Mouse (Mus musculus): ENCODE results near the gene Cdk2. TPM values are rescaled to one million over a fixed set of nuclear protein-coding genes. Genes with fewer than 3 reads are reported as not detected.

The Cdk2 gene
- 19.5 and 19.8 TPM in 2 replicates for polyA plus RNA-seq (2012; rRNA removed)

- H3K4me1 ChIP-seq (ENCODE audit: control insufficient read depth, insufficient read depth, insufficient read length): peaks cover 3% of the 10 kb centered on the region; the same call in 1 of the 2 replicates
- TF ChIP-seq POLR2A (IDR thresholded peaks at IDR 0.05; ENCODE audit: low read depth, low read length) (peak; percentile 66), CTCF (IDR thresholded peaks at IDR 0.05; ENCODE audit: extremely low read depth, insufficient read depth, insufficient read length, insufficient replicate concordance) (no peak)
- H3K27me3 ChIP-seq (ENCODE audit: control insufficient read depth, insufficient read depth, low read length): no peaks in the 10 kb centered on the region
- H3K27ac ChIP-seq (ENCODE audit: insufficient read depth, low read length): peak within 1 kb of the TSS; percentile 86
- H3K36me3 ChIP-seq (ENCODE audit: control insufficient read depth, insufficient read depth, low read length): peaks cover 8% of the 10 kb centered on the region
- peak; percentile 69 to 90 for DNase-seq (ENCODE audit: low read depth in 1 of 2, low spot score in 2 of 2)
- under 1% methylated on average over 61 of the region's 62 CpGs for WGBS
- peak within 1 kb of the TSS; percentile 90 for H3K4me3 ChIP-seq (ENCODE audit: extremely low read depth, insufficient read depth, insufficient read length)
Observed at GRCm38 (mm10) chr10:128704491-128705316, at the start of gene Cdk2. Gene Cdk2 (minus strand): TSS chr10:128705031.

- peak; percentile 44; the same call in 1 of the 2 replicates for TF ChIP-seq POLR2A (IDR thresholded peaks at IDR 0.05; ENCODE audit: low read depth, low read length)
- TF ChIP-seq CTCF (IDR thresholded peaks at IDR 0.05; ENCODE audit: extremely low read depth, insufficient read depth, insufficient read length, insufficient replicate concordance): no peak
- Histone ChIP-seq H3K4me3 (ENCODE audit: extremely low read depth, insufficient read depth, insufficient read length) (peak overlapping the region; percentile 84), H3K27me3 (ENCODE audit: control insufficient read depth, insufficient read depth, low read length) (no peaks in the 10 kb centered on the region), H3K4me1 (ENCODE audit: control insufficient read depth, insufficient read depth, insufficient read length) (peaks cover 8% of the 10 kb centered on the region), H3K36me3 (ENCODE audit: control insufficient read depth, insufficient read depth, low read length) (peaks cover 4% of the 10 kb centered on the region; the same call in 1 of the 2 replicates), H3K27ac (ENCODE audit: insufficient read depth, low read length) (peak overlapping the region; percentile 97)
- WGBS: under 1% methylated on average over 37 of the region's 37 CpGs
- DNase-seq (ENCODE audit: low read depth in 1 of 2, low spot score in 2 of 2): peak; percentile 68 to 80
Observed at GRCm38 (mm10) chr10:128748252-128748864, 43.5 kb upstream of the Cdk2 start.

GRCm38 (mm10) chr10:128747646-128748251 lies 42.9 kb upstream of the Cdk2 start, which contains the start of gene Pym1:
Gene Pym1 (plus strand): TSS chr10:128747889.
- H3K4me1 ChIP-seq (ENCODE audit: control insufficient read depth, insufficient read depth, insufficient read length): peaks cover 8% of the 10 kb centered on the region

GRCm38 (mm10) chr10:128746972-128747645 lies 42.3 kb upstream of the Cdk2 start:
- peaks cover 8% of the 10 kb centered on the region for H3K4me1 ChIP-seq (ENCODE audit: control insufficient read depth, insufficient read depth, insufficient read length)
- WGBS: 33% methylated on average over 8 of the region's 9 CpGs
- H3K4me3 ChIP-seq (ENCODE audit: extremely low read depth, insufficient read depth, insufficient read length): peak overlapping the region; percentile 84
- peak overlapping the region; percentile 97 for H3K27ac ChIP-seq (ENCODE audit: insufficient read depth, low read length)
- TF ChIP-seq POLR2A (IDR thresholded peaks at IDR 0.05; ENCODE audit: low read depth, low read length): no peak
- TF ChIP-seq CTCF (IDR thresholded peaks at IDR 0.05; ENCODE audit: extremely low read depth, insufficient read depth, insufficient read length, insufficient replicate concordance): no peak
- DNase-seq (ENCODE audit: low read depth in 1 of 2, low spot score in 2 of 2): no peak
- H3K27me3 ChIP-seq (ENCODE audit: control insufficient read depth, insufficient read depth, low read length): no peaks in the 10 kb centered on the region
- 0 out of 2 replicates have a peak, but pooled peaks cover 2% of the 10 kb centered on the region for H3K36me3 ChIP-seq (ENCODE audit: control insufficient read depth, insufficient read depth, low read length)

More at GRCm38 (mm10) chr10:128747646-128748251, 42.9 kb upstream of the Cdk2 start, which contains the start of gene Pym1:
- Histone ChIP-seq H3K4me3 (ENCODE audit: extremely low read depth, insufficient read depth, insufficient read length) (peak within 1 kb of the TSS; percentile 84), H3K27me3 (ENCODE audit: control insufficient read depth, insufficient read depth, low read length) (no peaks in the 10 kb centered on the region), H3K36me3 (ENCODE audit: control insufficient read depth, insufficient read depth, low read length) (0 out of 2 replicates have a peak, but pooled peaks cover 1% of the 10 kb centered on the region), H3K27ac (ENCODE audit: insufficient read depth, low read length) (peak within 1 kb of the TSS; percentile 97)
- TF ChIP-seq CTCF (IDR thresholded peaks at IDR 0.05; ENCODE audit: extremely low read depth, insufficient read depth, insufficient read length, insufficient replicate concordance): no peak
- TF ChIP-seq POLR2A (IDR thresholded peaks at IDR 0.05; ENCODE audit: low read depth, low read length): peak; percentile 74
- under 1% methylated on average over 36 of the region's 36 CpGs for WGBS
- peak; percentile 36 to 83 for DNase-seq (ENCODE audit: low read depth in 1 of 2, low spot score in 2 of 2)

- DNase-seq (ENCODE audit: low read depth in 1 of 2, low spot score in 2 of 2): peak; percentile 70 to 84
- Histone ChIP-seq H3K36me3 (ENCODE audit: control insufficient read depth, insufficient read depth, low read length) (0 out of 2 replicates have a peak, but pooled peaks cover 2% of the 10 kb centered on the region), H3K4me1 (ENCODE audit: control insufficient read depth, insufficient read depth, insufficient read length) (peaks cover 8% of the 10 kb centered on the region), H3K4me3 (ENCODE audit: extremely low read depth, insufficient read depth, insufficient read length) (peak overlapping the region; percentile 97), H3K27me3 (ENCODE audit: control insufficient read depth, insufficient read depth, low read length) (no peaks in the 10 kb centered on the region), H3K27ac (ENCODE audit: insufficient read depth, low read length) (peak overlapping the region; percentile 97)
- WGBS: 46% methylated on average over 10 of the region's 10 CpGs
- TF ChIP-seq POLR2A (IDR thresholded peaks at IDR 0.05; ENCODE audit: low read depth, low read length) (peak; percentile 22), CTCF (IDR thresholded peaks at IDR 0.05; ENCODE audit: extremely low read depth, insufficient read depth, insufficient read length, insufficient replicate concordance) (no peak)
Observed at GRCm38 (mm10) chr10:128745946-128746613, 41.2 kb upstream of the Cdk2 start.
